Mouse (Mus musculus) cortical plate, adult 2 months (tissue): ENCODE results near the gene Cdk5rap3. TPM values are rescaled to one million over a fixed set of nuclear protein-coding genes. Genes with fewer than 3 reads are reported as not detected.

Experiments used
- H3K27ac ChIP-seq: fragments of 200-500 bp; 2 replicates; pipeline ENCODE4 v1.5.1; 2012; ENCODE audit warnings: low read length, control low read depth, inconsistent platforms; ENCODE audit not compliant: insufficient read depth
- H3K4me1 ChIP-seq: fragments of 200-500 bp; 2 replicates; pipeline ENCODE4 v1.6.1; 2011; ENCODE audit warnings: low read length; ENCODE audit not compliant: control insufficient read depth, insufficient read depth
- H3K4me3 ChIP-seq: fragments of 200-500 bp; 2 replicates; pipeline ENCODE4 v1.5.1; 2011; ENCODE audit warnings: mild to moderate bottlenecking, low read length, control low read depth; ENCODE audit not compliant: insufficient read depth
- CTCF ChIP-seq: fragments of 200-500 bp; IDR thresholded peaks from 2 replicates; pipeline ENCODE4 v1.5.1; 2011; ENCODE audit warnings: mild to moderate bottlenecking, control low read depth, low read length; ENCODE audit not compliant: insufficient read depth; ENCODE audit errors: extremely low read depth
- POLR2A ChIP-seq: fragments of 200-500 bp; IDR thresholded peaks from 2 replicates; pipeline ENCODE4 v1.6.1; 2011; ENCODE audit warnings: mild to moderate bottlenecking, low read length, control low read depth; ENCODE audit not compliant: insufficient read depth; ENCODE audit errors: extremely low read depth
- polyA plus RNA-seq: library from polyadenylated mRNA; depleted of rRNA; stranded (reverse); fragments of >200 nt; gene quantifications from 2 replicates; pipeline ENCODE4 v1.2.3, GENCODE M21; 2012

Cdk5rap3 gene
- polyA plus RNA-seq, 1 experiment, result 42.9 TPM

- peaks cover 3% of the 10 kb centered on the region for H3K4me1 ChIP-seq
- H3K4me3 ChIP-seq, result no peak overlapping the region
Measured at GRCm38 (mm10) chr11:96878715-96879114, 37.6 kb downstream of the Cdk5rap3 start.

GRCm38 (mm10) chr11:96877071-96877470 is 39.2 kb downstream of the Cdk5rap3 start:
- TF ChIP-seq CTCF, result no peak
- TF ChIP-seq POLR2A, result no peak
- Histone ChIP-seq H3K4me1 (peaks cover 3% of the 10 kb centered on the region), H3K27ac (no peak overlapping the region), H3K4me3 (no peak overlapping the region)

More at GRCm38 (mm10) chr11:96878715-96879114, 37.6 kb downstream of the Cdk5rap3 start:
- TF ChIP-seq POLR2A (no peak), CTCF (no peak)
- H3K27ac ChIP-seq, result no peak overlapping the region

GRCm38 (mm10) chr11:96876300-96877040 is 39.8 kb downstream of the Cdk5rap3 start:
- peak overlapping the region; percentile 69; the same call in 1 of the 2 replicates for H3K27ac ChIP-seq
- H3K4me3 ChIP-seq, result no peak overlapping the region
- TF ChIP-seq CTCF, result no peak
- TF ChIP-seq POLR2A, result no peak
- H3K4me1 ChIP-seq, result peaks cover 3% of the 10 kb centered on the region

- H3K27ac ChIP-seq, result no peak overlapping the region
Measured at GRCm38 (mm10) chr11:96875745-96876144, 40.6 kb downstream of the Cdk5rap3 start.

GRCm38 (mm10) chr11:96875270-96875669 is 41.0 kb downstream of the Cdk5rap3 start:
- H3K4me1 ChIP-seq, result peaks cover 3% of the 10 kb centered on the region
- H3K27ac ChIP-seq, result no peak overlapping the region
- 0 out of 2 replicates have a peak overlapping the region, but pooled peaks have one; percentile 8 for H3K4me3 ChIP-seq
- TF ChIP-seq POLR2A (no peak), CTCF (no peak)

More at GRCm38 (mm10) chr11:96875745-96876144, 40.6 kb downstream of the Cdk5rap3 start:
- 0 out of 2 replicates have a peak overlapping the region, but pooled peaks have one; percentile 8 for H3K4me3 ChIP-seq
- peaks cover 3% of the 10 kb centered on the region for H3K4me1 ChIP-seq
- no peak for TF ChIP-seq POLR2A
- TF ChIP-seq CTCF, result no peak

GRCm38 (mm10) chr11:96873601-96874140 is 42.6 kb downstream of the Cdk5rap3 start:
- no peak overlapping the region for H3K4me3 ChIP-seq
- peaks cover 3% of the 10 kb centered on the region for H3K4me1 ChIP-seq
- peak overlapping the region; percentile 60 for H3K27ac ChIP-seq
- no peak for TF ChIP-seq CTCF
- TF ChIP-seq POLR2A, result no peak

GRCm38 (mm10) chr11:96872441-96873379 is 43.6 kb downstream of the Cdk5rap3 start:
- Histone ChIP-seq H3K4me3 (no peak overlapping the region), H3K4me1 (peaks cover 3% of the 10 kb centered on the region)
- TF ChIP-seq POLR2A (0 out of 2 replicates have a peak, but pooled peaks have one; percentile 15), CTCF (no peak)

GRCm38 (mm10) chr11:96867149-96867548 is 49.1 kb downstream of the Cdk5rap3 start:
- TF ChIP-seq POLR2A (no peak), CTCF (peak; percentile 89)
- no peaks in the 10 kb centered on the region for H3K4me1 ChIP-seq

More at GRCm38 (mm10) chr11:96872441-96873379, 43.6 kb downstream of the Cdk5rap3 start:
- peak overlapping the region; percentile 60; the same call in 1 of the 2 replicates for H3K27ac ChIP-seq

More at GRCm38 (mm10) chr11:96867149-96867548, 49.1 kb downstream of the Cdk5rap3 start:
- Histone ChIP-seq H3K4me3 (no peak overlapping the region), H3K27ac (no peak overlapping the region)
